Mouse (Mus musculus) c-Kit-positive CD71-negative TER-119-negative erythroid progenitor cells, embryonic 14.5 days (primary cell): ENCODE measurements around the gene Syndig1.

Experiments
- DNase-seq: peaks from one replicate; pipeline ENCODE4 v3.0.0-alpha.2; 2013; ENCODE audit warnings: low read depth

The Syndig1 gene

DNA sequence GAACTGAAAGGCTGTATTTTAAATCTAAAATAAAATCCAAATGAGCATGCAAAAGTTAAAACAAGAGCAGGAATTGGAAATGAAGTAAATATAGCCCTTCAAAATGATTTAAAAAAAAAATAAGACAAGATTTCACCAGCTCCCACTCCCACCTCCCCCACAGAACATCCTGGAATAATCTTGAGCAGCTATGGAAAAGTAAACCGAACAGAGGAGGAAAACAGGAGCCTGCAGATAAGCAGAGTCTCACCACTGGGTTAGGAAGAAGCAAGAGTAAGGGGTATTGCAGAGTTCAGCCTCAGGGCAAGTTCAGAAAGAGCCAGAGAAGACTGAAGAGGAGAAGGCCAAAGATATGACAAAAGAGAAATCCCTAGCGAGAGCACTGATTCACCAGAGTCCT is 48.9 kb downstream of the Syndig1 start:
- no peak for DNase-seq

GRCm38 (mm10) chr2:149887634-149888033 is 58.6 kb downstream of the Syndig1 start:
- no peak for DNase-seq

GRCm38 (mm10) chr2:149891647-149892046 is 62.6 kb downstream of the Syndig1 start:
- DNase-seq, result no peak

GRCm38 (mm10) chr2:149896337-149896736 is 67.3 kb downstream of the Syndig1 start:
- DNase-seq, result no peak

DNA sequence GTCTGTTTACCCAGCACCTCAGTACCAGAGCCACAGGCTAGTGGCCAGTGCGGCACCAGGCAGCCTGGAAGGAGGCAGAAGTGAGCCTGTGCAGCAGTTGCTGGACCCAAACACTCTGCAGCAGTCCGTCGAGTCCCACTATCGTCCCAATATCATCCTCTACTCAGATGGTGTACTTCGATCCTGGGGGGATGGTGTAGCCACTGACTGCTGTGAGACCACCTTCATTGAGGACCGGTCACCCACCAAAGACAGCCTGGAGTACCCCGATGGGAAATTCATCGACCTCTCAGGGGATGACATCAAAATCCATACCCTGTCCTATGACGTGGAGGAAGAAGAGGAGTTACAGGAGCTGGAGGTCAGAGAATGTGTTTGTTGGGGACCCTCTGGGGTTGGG is 70.6 kb downstream of the Syndig1 start:
- DNase-seq, result no peak

DNA sequence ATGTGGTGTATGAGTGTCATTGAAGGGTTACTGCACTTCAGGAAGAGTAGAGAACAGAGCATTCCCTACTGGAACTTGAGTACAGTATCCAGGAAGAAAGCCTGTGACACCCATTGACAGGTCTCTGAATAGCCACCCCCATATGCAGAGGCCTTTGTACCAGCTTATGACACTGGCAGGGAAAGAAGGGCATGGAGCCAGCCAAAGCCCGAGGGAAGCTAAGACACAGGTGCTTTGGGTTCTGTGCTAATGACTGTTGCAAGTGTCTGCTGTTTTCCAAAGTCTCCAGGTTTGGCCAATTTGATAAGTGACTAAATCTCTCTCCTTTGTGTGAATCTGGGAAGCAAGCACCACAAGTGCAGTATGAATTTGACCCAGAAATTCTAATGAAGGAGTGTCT is 71.6 kb downstream of the Syndig1 start:
- no peak for DNase-seq

DNA sequence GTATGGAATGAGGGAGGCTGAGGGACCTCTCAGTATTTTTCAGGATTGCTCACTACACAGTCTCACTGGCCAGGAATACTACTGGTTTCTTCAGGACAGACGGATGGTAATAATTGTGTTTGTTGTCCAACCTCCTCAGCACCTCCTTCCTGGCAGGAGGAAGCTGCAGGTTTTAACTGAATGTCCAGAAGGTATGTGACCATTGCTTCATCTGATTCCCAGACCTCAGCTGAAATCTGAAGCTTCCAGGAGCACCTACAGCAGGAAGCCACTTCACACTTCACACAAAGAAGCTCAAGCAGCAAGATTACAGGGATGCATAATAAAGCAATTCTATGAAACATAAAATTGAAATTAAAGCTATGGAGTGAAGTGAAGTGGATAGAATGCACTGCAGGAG is 75.4 kb downstream of the Syndig1 start:
- DNase-seq, result no peak

- DNase-seq, result no peak
These were observed 77.7 kb downstream of the Syndig1 start for GRCm38 (mm10) chr2:149906694-149907093.

DNA sequence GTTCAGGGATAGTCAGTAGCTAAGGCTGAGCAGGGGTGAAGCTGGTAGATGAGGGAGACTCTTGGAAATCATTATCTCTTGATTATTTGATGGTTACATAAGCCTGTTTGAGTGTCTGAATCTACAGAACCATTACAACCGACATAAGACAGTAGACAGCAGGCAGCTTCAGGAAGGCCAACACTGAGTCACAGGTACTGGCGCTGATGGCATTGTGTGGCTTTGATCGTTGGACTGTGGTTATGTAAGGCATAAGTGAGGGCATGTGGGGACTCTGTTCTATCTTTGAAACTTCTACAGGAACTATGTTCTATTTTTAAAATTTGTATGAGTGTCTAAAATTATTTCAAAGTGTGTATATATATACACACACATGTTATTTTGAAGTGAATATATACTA is 88.2 kb downstream of the Syndig1 start:
- no peak for DNase-seq

GRCm38 (mm10) chr2:149923561-149923960 is 94.5 kb downstream of the Syndig1 start:
- no peak for DNase-seq

DNA sequence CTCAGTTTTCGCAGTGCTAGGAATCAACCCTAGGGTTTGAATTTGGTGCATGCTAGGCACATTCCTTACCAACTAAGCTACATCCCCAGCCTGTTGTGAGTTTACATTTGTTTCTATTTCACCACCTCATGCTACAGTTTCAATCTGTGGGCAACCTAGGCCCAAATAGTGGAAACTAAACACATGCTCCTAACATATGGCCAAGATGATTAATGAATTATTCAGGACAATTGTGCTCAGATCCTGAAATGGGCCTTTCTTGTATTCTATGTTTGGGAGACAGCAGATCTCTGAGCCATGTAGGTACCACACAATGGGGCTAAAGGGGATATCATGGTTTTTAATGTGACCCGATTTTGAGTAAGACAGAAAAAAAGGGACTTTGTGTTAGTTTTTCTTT is 96.9 kb downstream of the Syndig1 start:
- no peak for DNase-seq

- no peak for DNase-seq
These were observed 98.0 kb downstream of the Syndig1 start for GRCm38 (mm10) chr2:149927001-149927400.

DNA sequence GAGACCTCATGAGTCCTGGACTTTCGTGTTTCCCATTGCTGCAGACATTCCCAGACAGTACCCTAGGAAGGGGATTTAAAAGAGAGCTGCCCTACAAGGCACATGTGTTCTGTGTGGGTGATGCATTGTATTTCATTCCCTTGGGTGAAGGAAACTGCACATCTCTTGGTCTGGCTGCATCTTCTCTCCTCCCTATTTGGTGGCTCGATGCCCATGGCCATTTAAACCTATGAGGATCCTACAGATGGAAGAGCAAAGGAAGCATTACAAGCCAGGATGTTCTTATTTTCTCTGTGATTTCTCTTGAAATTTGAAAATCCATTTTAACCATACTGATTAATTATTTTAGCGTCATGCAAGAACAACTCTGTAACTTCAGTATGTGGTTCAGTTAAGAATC is 98.5 kb downstream of the Syndig1 start:
- no peak for DNase-seq

DNA sequence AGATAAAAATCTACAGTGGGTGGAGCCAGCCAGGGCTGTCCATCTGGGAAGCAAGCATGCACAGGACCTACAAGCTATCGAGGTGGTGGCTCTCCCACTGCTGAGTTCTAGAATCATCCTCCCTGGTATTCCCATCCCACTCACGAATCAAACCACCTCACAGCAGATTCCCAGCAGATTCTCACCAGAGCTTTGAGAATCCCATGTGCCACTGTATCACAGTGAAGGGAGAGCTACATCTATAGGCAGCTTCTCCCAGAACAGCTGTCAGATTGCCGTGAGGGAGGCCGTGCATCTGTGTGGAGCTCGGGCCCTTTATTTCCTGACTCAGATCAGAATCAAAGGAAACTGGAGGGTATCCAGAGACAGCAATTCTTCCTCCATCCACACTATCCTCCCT is 101.0 kb downstream of the Syndig1 start:
- no peak for DNase-seq

DNA sequence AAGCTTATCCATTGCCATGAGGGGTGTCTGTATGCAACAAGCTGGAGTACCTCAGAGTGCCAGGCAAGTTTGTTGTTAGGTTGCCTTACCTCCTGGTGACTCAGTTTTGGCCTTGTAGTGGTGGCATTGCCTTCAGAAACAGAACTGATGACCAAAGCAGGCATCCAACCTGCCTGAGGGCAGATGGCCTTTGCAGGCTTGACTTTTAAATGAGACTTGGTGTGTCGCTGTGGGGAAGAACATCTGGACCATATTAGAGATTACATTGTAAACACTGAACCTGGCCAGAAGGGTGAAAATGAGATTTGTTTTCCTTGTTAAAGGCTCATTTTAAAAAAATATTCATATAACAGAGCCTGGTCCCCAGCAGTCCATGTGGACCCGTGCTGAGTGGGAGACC is 102.1 kb downstream of the Syndig1 start:
- DNase-seq, result no peak

- DNase-seq, result no peak
These were observed 103.1 kb downstream of the Syndig1 start for GRCm38 (mm10) chr2:149932095-149932494.

DNA sequence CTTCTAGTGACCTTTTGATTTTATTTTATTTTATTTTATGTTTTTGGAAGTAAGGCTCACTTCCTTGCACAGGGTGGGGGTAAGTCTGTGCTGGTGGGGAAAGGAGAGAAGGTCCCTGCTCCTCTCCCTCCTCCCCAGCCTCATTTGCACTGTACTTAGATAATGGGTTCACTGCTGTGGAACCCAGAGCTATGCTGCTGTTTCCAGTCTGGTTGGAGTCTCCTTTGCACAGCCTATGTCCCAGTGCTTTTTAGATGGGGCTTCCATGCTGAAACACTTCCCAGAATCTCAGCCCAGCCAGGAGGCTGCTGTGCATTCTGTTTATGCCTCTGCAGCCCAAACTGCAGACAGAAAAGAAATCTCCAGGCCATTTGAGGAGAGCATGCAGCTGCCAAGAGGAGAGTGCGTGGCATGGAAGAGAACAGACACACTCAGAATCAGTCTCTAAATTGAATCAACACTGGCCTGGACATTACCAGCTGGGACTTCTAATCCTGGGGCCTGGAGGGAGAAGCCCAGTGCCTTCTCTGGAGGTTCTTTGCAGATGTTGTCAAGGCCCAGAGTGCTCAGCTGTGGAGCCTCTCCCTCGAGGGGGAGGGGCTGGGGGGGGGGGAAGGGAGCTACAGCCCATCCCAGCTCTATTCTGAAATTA is 104.4 kb downstream of the Syndig1 start:
- no peak for DNase-seq

- no peak for DNase-seq
These were observed 105.1 kb downstream of the Syndig1 start for GRCm38 (mm10) chr2:149934139-149934538.

DNA sequence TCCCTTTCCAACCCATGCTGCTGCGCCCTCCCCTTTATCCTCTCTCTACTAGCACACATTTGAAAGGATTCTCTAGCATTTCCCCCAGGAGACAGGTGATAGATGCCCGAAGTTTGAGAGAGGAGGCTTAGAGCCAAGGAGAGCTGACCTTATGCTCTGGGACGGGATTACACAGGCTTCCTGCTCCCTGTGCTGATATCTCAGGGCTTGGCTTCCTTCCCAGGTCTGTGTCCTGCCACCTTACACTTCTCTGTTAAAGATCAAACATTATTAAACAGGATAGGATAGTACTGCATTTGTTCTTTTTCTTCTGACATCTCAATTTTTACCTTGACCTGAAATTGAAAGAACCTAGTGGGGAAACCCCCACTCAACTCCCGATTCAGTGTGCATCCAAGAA is 109.8 kb downstream of the Syndig1 start:
- DNase-seq, result no peak

GRCm38 (mm10) chr2:149939586-149939985 is 110.6 kb downstream of the Syndig1 start:
- no peak for DNase-seq

DNA sequence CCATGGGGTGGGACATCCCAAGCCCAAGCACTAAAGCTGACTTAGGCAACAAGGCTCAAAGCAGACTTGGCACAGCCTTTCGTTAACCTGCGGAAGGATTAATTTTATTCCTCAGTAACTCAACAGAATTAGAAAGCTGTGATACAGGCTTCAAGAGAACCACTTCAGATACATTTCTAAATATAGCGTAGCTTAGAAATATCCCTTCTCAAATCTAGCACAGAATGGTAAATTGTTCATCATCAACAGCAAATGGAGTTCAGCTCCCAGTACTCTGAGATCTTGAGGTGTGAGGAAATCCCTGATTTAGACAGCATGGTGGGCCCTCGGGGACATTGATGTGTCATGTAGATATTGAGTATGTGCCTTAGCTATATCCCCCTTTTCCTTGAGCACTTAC is 121.6 kb downstream of the Syndig1 start:
- DNase-seq, result no peak

DNA sequence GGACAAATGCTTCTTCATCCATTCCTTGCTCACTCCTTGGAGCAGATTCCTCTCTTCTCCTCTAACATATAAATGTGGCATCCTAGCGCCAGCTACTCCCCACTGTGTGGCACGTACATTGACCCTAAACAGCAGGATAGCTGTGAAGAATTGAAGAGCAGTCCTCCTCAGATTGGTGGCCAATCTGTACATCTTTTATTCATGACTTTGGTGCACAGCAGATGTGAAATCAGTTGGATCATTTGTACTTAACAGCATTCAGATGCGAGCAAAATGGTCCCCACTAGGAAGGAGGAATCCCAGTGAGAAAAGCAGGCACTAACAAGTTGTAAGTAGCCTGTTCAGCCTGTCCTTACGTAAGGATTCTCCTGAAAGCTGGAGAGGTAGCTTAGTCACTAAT is 142.0 kb downstream of the Syndig1 start:
- DNase-seq, result no peak

- DNase-seq, result no peak
These were observed 144.6 kb downstream of the Syndig1 start for GRCm38 (mm10) chr2:149973583-149973982.

- no peak for DNase-seq
These were observed 151.4 kb downstream of the Syndig1 start for GRCm38 (mm10) chr2:149980419-149980818.

DNA sequence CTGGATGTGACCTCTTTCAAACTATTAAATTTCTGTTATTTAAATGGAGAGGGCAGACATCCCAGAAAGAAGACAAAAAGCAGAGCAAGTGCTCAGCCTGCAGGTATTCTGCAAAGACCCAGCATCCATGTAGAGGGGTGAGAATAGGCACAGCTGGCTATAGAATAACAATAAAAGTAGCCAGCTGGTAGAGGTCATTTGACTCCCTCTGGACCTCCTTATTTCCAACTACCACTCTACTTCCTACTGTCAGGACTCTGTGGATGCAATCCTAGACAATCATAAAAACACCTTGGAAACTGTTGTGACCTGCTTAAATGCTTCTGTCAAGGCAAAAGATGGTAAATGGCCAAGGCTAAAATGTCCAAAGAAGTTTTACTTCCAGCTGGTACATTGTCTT is 153.5 kb downstream of the Syndig1 start:
- no peak for DNase-seq
